Mouse (Mus musculus) intestine, embryonic 16.5 days (tissue): ENCODE data around the gene Smco2. TPM values are rescaled to one million over a fixed set of nuclear protein-coding genes. Genes with fewer than 3 reads are reported as not detected.

Experiments used
- ATAC-seq: fragments of 200-750 bp; cut with Nextera tagmentation; 2 replicates; pipeline ENCODE4 v1.8.0; 2017; ENCODE audit warnings: moderate TSS enrichment, moderate library complexity
- H3K27ac ChIP-seq: fragments of 300-500 bp; sonication (generic); 2 replicates; pipeline ENCODE4 v1.5.1; 2014; ENCODE audit warnings: mild to moderate bottlenecking, low read length
- H3K27me3 ChIP-seq: fragments of 300-500 bp; sonication (generic); replicated peaks from 2 replicates; pipeline ENCODE4 v1.6.1; 2014; ENCODE audit warnings: low read length, control low read depth, mixed read lengths; ENCODE audit not compliant: control insufficient read depth, insufficient read depth
- H3K36me3 ChIP-seq: fragments of 300-500 bp; sonication (generic); 2 replicates; pipeline ENCODE4 v1.6.1; 2014; ENCODE audit warnings: low read length, control low read depth; ENCODE audit not compliant: control insufficient read depth, insufficient read depth
- H3K4me1 ChIP-seq: fragments of 300-500 bp; sonication (generic); 2 replicates; pipeline ENCODE4 v1.6.1; 2014; ENCODE audit warnings: low read length, control low read depth, mixed read lengths; ENCODE audit not compliant: control insufficient read depth, insufficient read depth
- H3K4me2 ChIP-seq: fragments of 300-500 bp; sonication (generic); 2 replicates; pipeline ENCODE4 v1.6.1; 2014; ENCODE audit warnings: low read depth, low read length, control low read depth
- H3K4me3 ChIP-seq: fragments of 300-500 bp; sonication (generic); 2 replicates; pipeline ENCODE4 v1.5.1; 2014; ENCODE audit warnings: mild to moderate bottlenecking, low read length
- H3K9ac ChIP-seq: fragments of 300-500 bp; sonication (generic); 2 replicates; pipeline ENCODE4 v1.6.1; 2014; ENCODE audit warnings: low read depth, low read length
- H3K9me3 ChIP-seq: fragments of 300-500 bp; sonication (generic); 2 replicates; pipeline ENCODE4 v1.6.1; 2016; ENCODE audit warnings: low read length, control low read depth; ENCODE audit not compliant: control insufficient read depth
- WGBS: fragments of 180-500 bp; shearing (Covaris S2); extraction: QIAGEN DNeasy Blood & Tissue Kit; methylation state at CpG from one replicate; pipeline ENCODE4 v1.1.7; 2014; 5-methylcytosine and 5-hydroxymethylcytosine counted together
- polyA plus RNA-seq: library from polyadenylated mRNA; unstranded; fragments of >200 nt; fragmentation: Nextera tagmentation; extraction: Ambion mirVana; gene quantifications from 2 replicates; pipeline ENCODE4 v1.2.1, GENCODE M21; 2015

Gene Smco2
- polyA plus RNA-seq, 1 experiment from 2014 or later: not detected

GRCm38 (mm10) chr6:146915808-146916207, 65.9 kb downstream of the Smco2 start:
- Histone ChIP-seq H3K9me3 (no peaks in the 10 kb centered on the region), H3K27me3 (no peaks in the 10 kb centered on the region), H3K4me3 (no peak overlapping the region), H3K27ac (no peak overlapping the region), H3K4me2 (no peak overlapping the region), H3K9ac (no peak overlapping the region), H3K4me1 (peaks cover 18% of the 10 kb centered on the region), H3K36me3 (no peaks in the 10 kb centered on the region)
- ATAC-seq: no peak
- 86% methylated on average over 1 of the region's 1 CpGs for WGBS

GRCm38 (mm10) chr6:146917396-146917795, 67.5 kb downstream of the Smco2 start:
- no peaks in the 10 kb centered on the region for H3K36me3 ChIP-seq
- peaks cover 14% of the 10 kb centered on the region for H3K4me1 ChIP-seq
- H3K27ac ChIP-seq: no peak overlapping the region
- no peak overlapping the region for H3K9ac ChIP-seq
- no peak for ATAC-seq
- no peak overlapping the region for H3K4me3 ChIP-seq
- no peaks in the 10 kb centered on the region for H3K27me3 ChIP-seq
- 81% methylated on average over 3 of the region's 3 CpGs for WGBS
- H3K9me3 ChIP-seq: no peaks in the 10 kb centered on the region
- H3K4me2 ChIP-seq: no peak overlapping the region

- no peaks in the 10 kb centered on the region for H3K36me3 ChIP-seq
- 88% methylated on average over 6 of the region's 6 CpGs for WGBS
- H3K27ac ChIP-seq: no peak overlapping the region
- no peak overlapping the region for H3K9ac ChIP-seq
- ATAC-seq: no peak
- H3K4me3 ChIP-seq: no peak overlapping the region
- no peaks in the 10 kb centered on the region for H3K27me3 ChIP-seq
- no peaks in the 10 kb centered on the region for H3K9me3 ChIP-seq
- no peak overlapping the region for H3K4me2 ChIP-seq
- H3K4me1 ChIP-seq: peaks cover 4% of the 10 kb centered on the region
These were observed 68.4 kb downstream of the Smco2 start for GRCm38 (mm10) chr6:146918341-146918740.

Other genes starting within 250 kb of the Smco2 start
- gene Med21, start 207.6 kb upstream of the Smco2 start, polyA plus RNA-seq: 105 and 110 TPM in 2 replicates
- gene Tm7sf3, start 207.3 kb upstream of the Smco2 start, polyA plus RNA-seq: 33.2 and 36.7 TPM in 2 replicates
- 17.1 and 17.9 TPM in 2 replicates for gene Stk38l, start 125.1 kb upstream of the Smco2 start, polyA plus RNA-seq
- gene Arntl2, start 54.0 kb upstream of the Smco2 start, polyA plus RNA-seq: 2.3 and 2.6 TPM in 2 replicates
- gene Ppfibp1, start 38.4 kb downstream of the Smco2 start, polyA plus RNA-seq: 31.8 and 33.3 TPM in 2 replicates
- gene 1700034J05Rik, start 104.3 kb downstream of the Smco2 start, polyA plus RNA-seq: 0.10 and 0.11 TPM in 2 replicates
- 9.7 and 11.0 TPM in 2 replicates for gene Rep15, start 182.5 kb downstream of the Smco2 start, polyA plus RNA-seq
- 164 and 182 TPM in 2 replicates for gene Mrps35, start 192.7 kb downstream of the Smco2 start, polyA plus RNA-seq
- gene Mansc4, start 236.9 kb downstream of the Smco2 start, polyA plus RNA-seq: 1.5 and 2.3 TPM in 2 replicates
- gene Klhl42, start 241.3 kb downstream of the Smco2 start, polyA plus RNA-seq: 4.6 and 5.2 TPM in 2 replicates